Mouse (Mus musculus) monocyte, adult 5-6 weeks (primary cell): Measurements from ENCODE around the gene Gid4. TPM values are rescaled to one million over a fixed set of nuclear protein-coding genes. Genes with fewer than 3 reads are reported as not detected.
A peak's percentile ranks its signal among the peaks of the same experiment; 100 is the strongest.

Experiments
- ATAC-seq: fragments of 153-309, 156-312 bp; replicated peaks from 2 replicates; pipeline ENCODE4 v1.8.0; 2017; ENCODE audit warnings: mild to moderate bottlenecking; ENCODE audit not compliant: low TSS enrichment, insufficient number of reproducible peaks, severe bottlenecking, poor library complexity, low FRiP score
- total RNA-seq: library from RNA; stranded (forward); fragments of 200-1000, 200-491, 200-594 nt; gene quantifications from 3 replicates; pipeline ENCODE4 v1.2.3, GENCODE M21; 2017

Gid4 gene
- total RNA-seq, 1 experiment from 2014 or later, result 8.1 TPM

GRCm38 (mm10) chr11:60486267-60486666, 69.3 kb downstream of the Gid4 start:
- 0 out of 2 replicates have a peak, but pooled peaks have one; percentile 22 for ATAC-seq

GRCm38 (mm10) chr11:60492726-60493125, 75.8 kb downstream of the Gid4 start:
- no peak for ATAC-seq

GRCm38 (mm10) chr11:60495692-60496091, 78.7 kb downstream of the Gid4 start:
- no peak for ATAC-seq

Other genes starting within 250 kb of the Gid4 start
- 28.9 to 48.1 TPM (median 45.7 TPM) in 3 replicates for gene Srebf1, start 194.6 kb upstream of the Gid4 start, total RNA-seq
- gene Tom1l2, start 64.2 kb upstream of the Gid4 start, total RNA-seq, result 4.2 to 14.6 TPM (median 9.3 TPM) in 3 replicates
- gene Drc3, start 63.8 kb upstream of the Gid4 start, total RNA-seq, result 0.39 TPM in 1 of 3 replicates, not detected in the others
- 27.7 to 54.4 TPM (median 42.7 TPM) in 3 replicates for gene Atpaf2, start 1.3 kb downstream of the Gid4 start, total RNA-seq
- gene Drg2, start 37.4 kb downstream of the Gid4 start, total RNA-seq, result 29.6 to 43.7 TPM (median 35.4 TPM) in 3 replicates
- gene Myo15, start 52.2 kb downstream of the Gid4 start, total RNA-seq, result 0.10 TPM in 2 of 3 replicates, not detected in the other
- 26.6 to 33.2 TPM (median 29.5 TPM) in 3 replicates for gene Alkbh5, start 119.2 kb downstream of the Gid4 start, total RNA-seq